Comparison of ENCODE assay signal across 16 mouse cellular contexts in the genomic region with DNA sequence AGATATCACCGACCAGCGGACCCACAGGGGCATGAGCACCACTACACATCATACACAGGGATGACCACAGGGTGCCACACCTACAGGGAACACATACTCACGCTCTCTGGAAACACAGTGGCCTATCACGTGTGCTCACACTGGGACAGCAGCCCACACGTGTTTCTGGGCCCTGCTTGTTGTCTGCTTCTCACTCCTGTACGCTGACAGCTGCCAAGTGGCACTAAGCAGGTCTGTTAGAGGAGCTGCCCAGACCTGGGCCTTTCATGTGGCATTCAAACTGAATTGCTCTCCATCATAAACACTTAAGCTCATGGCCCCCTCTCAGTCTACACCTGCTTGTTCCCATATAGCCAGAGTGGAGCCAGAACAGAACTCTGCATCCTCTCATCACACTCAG. TPM values are rescaled to one million over a fixed set of nuclear protein-coding genes. Genes with fewer than 3 reads are reported as not detected.
DNase-seq lines count a peak whose midpoint lies in the region; ATAC-seq and TF ChIP-seq lines count a peak whose summit lies in the region.
"Had no signal": no experiment of that assay in that cellular context is flagged by ENCODE, and none has a peak within 500 bp of the region (broad histone marks: within the 10 kb centered on the region; RNA-seq: fewer than 3 reads in every experiment).

No protein-coding gene starts in this region.

- H3K4me3 ChIP-seq in cerebellum, adult 2 months (replicated peaks; ENCODE audit: insufficient read depth, low read depth, low read length) = no peak overlapping the region
- no peak overlapping the region for H3K4me3 ChIP-seq in left cerebral cortex, adult 2 months
- no peak overlapping the region for H3K4me3 ChIP-seq in heart, embryonic 12.5 days
- no peak overlapping the region for H3K4me3 ChIP-seq in hindbrain, embryonic 16.5 days (ENCODE audit: low read length)
- H3K4me3 ChIP-seq: neural tube, embryonic 12.5 days had no signal

- no peak for TF ChIP-seq POLR2A in cerebellum, adult 2 months (IDR thresholded peaks at IDR 0.05; ENCODE audit: borderline replicate concordance, insufficient read depth, low read length)

- no peak for ATAC-seq in cerebellum, adult (ENCODE audit: insufficient number of reproducible peaks, low FRiP score, low TSS enrichment)
- peak; percentile 43; the same call in 1 of the 2 replicates for ATAC-seq in heart, embryonic 12.5 days (ENCODE audit: insufficient number of reproducible peaks, low FRiP score)
- ATAC-seq in hindbrain, embryonic 16.5 days = no peak

- H3K4me2 ChIP-seq in heart, embryonic 12.5 days = no peak overlapping the region
- H3K4me2 ChIP-seq in hindbrain, embryonic 16.5 days (ENCODE audit: low read length) = no peak overlapping the region
- H3K4me2 ChIP-seq: neural tube, embryonic 12.5 days had no signal

- no peaks in the 10 kb centered on the region for H3K9me3 ChIP-seq in heart, embryonic 12.5 days (replicated peaks)
- no peaks in the 10 kb centered on the region for H3K9me3 ChIP-seq in hindbrain, embryonic 16.5 days (ENCODE audit: control insufficient read depth, low read length)
- H3K9me3 ChIP-seq: neural tube, embryonic 12.5 days had no signal

- H3K9ac ChIP-seq in heart, embryonic 12.5 days = no peak overlapping the region
- H3K9ac ChIP-seq in hindbrain, embryonic 16.5 days (ENCODE audit: low read depth, low read length) = no peak overlapping the region
- H3K9ac ChIP-seq: neural tube, embryonic 12.5 days had no signal

- peak overlapping the region; percentile 18; the same call in 1 of the 2 replicates for H3K27ac ChIP-seq in cerebellum, adult 2 months (ENCODE audit: insufficient read depth, low read length)
- peak overlapping the region; percentile 1; the same call in 1 of the 2 replicates for H3K27ac ChIP-seq in left cerebral cortex, adult 2 months
- no peak overlapping the region for H3K27ac ChIP-seq in heart, embryonic 12.5 days (ENCODE audit: poor library complexity, severe bottlenecking)
- H3K27ac ChIP-seq in hindbrain, embryonic 16.5 days (ENCODE audit: low read depth, low read length) = peak overlapping the region; percentile 40; the same call in 1 of the 2 replicates
- H3K27ac ChIP-seq: macrophage; neural tube, embryonic 12.5 days had no signal

- intact Hi-C loops in left cerebral cortex, adult 2 months (cut with DNase I) = no loop called here
- intact Hi-C loops in left cerebral cortex, postnatal 4 days (cut with DNase I) = no loop called here

- 40% methylated on average over 6 of the region's 6 CpGs for WGBS in cerebellum, adult 2 months
- WGBS in heart, embryonic 12.5 days = 57% methylated on average over 6 of the region's 6 CpGs
- WGBS in hindbrain, embryonic 16.5 days = 80% methylated on average over 6 of the region's 6 CpGs

- TF ChIP-seq CTCF in cerebellum, adult 2 months (IDR thresholded peaks at IDR 0.05; ENCODE audit: borderline replicate concordance, insufficient read depth, low read depth, low read length) = no peak
- TF ChIP-seq CTCF in left cerebral cortex, adult 2 months (IDR thresholded peaks at IDR 0.05) = no peak

- no peaks in the 10 kb centered on the region for H3K27me3 ChIP-seq in cerebellum, adult 2 months (ENCODE audit: control insufficient read depth, insufficient read depth, low read length)
- peaks cover 51% of the 10 kb centered on the region for H3K27me3 ChIP-seq in heart, embryonic 12.5 days (replicated peaks)
- no peaks in the 10 kb centered on the region for H3K27me3 ChIP-seq in hindbrain, embryonic 16.5 days (replicated peaks; ENCODE audit: control insufficient read depth, insufficient read depth, low read length)
- H3K27me3 ChIP-seq: neural tube, embryonic 12.5 days had no signal

- DNase-seq in cerebellum, adult 2 months = no peak
- no peak for DNase-seq in left cerebral cortex, adult 2 months (ENCODE audit: extremely low spot score in 1 of 2, low spot score in 2 of 2)
- no peak for DNase-seq in left cerebral cortex, postnatal 4 days
- DNase-seq in thymus, postnatal 0 days (ENCODE audit: low spot score) = no peak
- no peak for DNase-seq in natural killer cell, adult 2 months (ENCODE audit: low spot score in 2 of 2)
- DNase-seq: adrenal gland, adult 8-10 months; kidney, adult 18-20 months; kidney, postnatal 36 days; lung, adult 18-20 months; thymus, postnatal 4 days had no signal

- peaks cover 5% of the 10 kb centered on the region; the same call in 1 of the 2 replicates for H3K4me1 ChIP-seq in cerebellum, adult 2 months (ENCODE audit: control insufficient read depth, insufficient read depth, low read length)
- peaks cover 36% of the 10 kb centered on the region for H3K4me1 ChIP-seq in heart, embryonic 12.5 days (replicated peaks)
- peaks cover 14% of the 10 kb centered on the region for H3K4me1 ChIP-seq in hindbrain, embryonic 16.5 days (ENCODE audit: control insufficient read depth, insufficient read depth, low read depth, low read length)

- peaks cover 19% of the 10 kb centered on the region for H3K36me3 ChIP-seq in heart, embryonic 12.5 days
- H3K36me3 ChIP-seq in hindbrain, embryonic 16.5 days (ENCODE audit: control insufficient read depth, insufficient read depth, low read length) = peaks cover 18% of the 10 kb centered on the region

RNA-seq across cellular contexts. Expression of gene Arl8a, which starts 9.7 kb away (rescaled TPM):
- 285 and 297 TPM in 2 replicates for polyA plus RNA-seq in cerebellum, adult 2 months (2012; rRNA removed)
- total RNA-seq in left cerebral cortex, adult 2 months (2021) = 100 to 1,000 TPM; 262 to 263 TPM
- 100 to 1,000 TPM; 508 to 512 TPM for total RNA-seq in left cerebral cortex, postnatal 4 days (2021)
- polyA plus RNA-seq in heart, embryonic 12.5 days (2016; fragmentation: Nextera tagmentation; extraction: Ambion mirVana) = 36.4 and 36.6 TPM in 2 replicates
- 329 and 392 TPM in 2 replicates for polyA plus RNA-seq in hindbrain, embryonic 16.5 days (2015; fragmentation: Nextera tagmentation; extraction: Ambion mirVana)
- 32.6 and 34.8 TPM in 2 replicates for polyA plus RNA-seq in thymus, postnatal 0 days (2015; fragmentation: Nextera tagmentation; extraction: Ambion mirVana)

RNA-seq across cellular contexts. Expression of gene Gpr37l1, which starts 11.2 kb away (rescaled TPM):
- 555 and 600 TPM in 2 replicates for polyA plus RNA-seq in cerebellum, adult 2 months (2012; rRNA removed)
- total RNA-seq in left cerebral cortex, adult 2 months (2021) = 100 to 1,000 TPM; 168 to 183 TPM
- total RNA-seq in left cerebral cortex, postnatal 4 days (2021) = 10 to 100 TPM; 15.8 to 18.8 TPM
- polyA plus RNA-seq in heart, embryonic 12.5 days (2016; fragmentation: Nextera tagmentation; extraction: Ambion mirVana) = not detected in 2 replicates
- 2.7 and 6.1 TPM in 2 replicates for polyA plus RNA-seq in hindbrain, embryonic 16.5 days (2015; fragmentation: Nextera tagmentation; extraction: Ambion mirVana)
- 0.09 and 0.13 TPM in 2 replicates for polyA plus RNA-seq in thymus, postnatal 0 days (2015; fragmentation: Nextera tagmentation; extraction: Ambion mirVana)
- total RNA-seq: granulocyte monocyte progenitor cell, adult 5-6 weeks had no signal
- polyA plus RNA-seq: macrophage had no signal

RNA-seq across cellular contexts. Expression of gene Ptpn7, which starts 23.8 kb away (rescaled TPM):
- polyA plus RNA-seq in cerebellum, adult 2 months (2012; rRNA removed) = 0.25 and 0.29 TPM in 2 replicates
- under 1 TPM; 0.09 to 0.37 TPM for total RNA-seq in left cerebral cortex, adult 2 months (2021)
- total RNA-seq in left cerebral cortex, postnatal 4 days (2021) = under 1 TPM; 0.10 to 0.24 TPM
- polyA plus RNA-seq in heart, embryonic 12.5 days (2016; fragmentation: Nextera tagmentation; extraction: Ambion mirVana) = 1.0 and 1.4 TPM in 2 replicates
- 0.24 and 0.30 TPM in 2 replicates for polyA plus RNA-seq in hindbrain, embryonic 16.5 days (2015; fragmentation: Nextera tagmentation; extraction: Ambion mirVana)
- polyA plus RNA-seq in thymus, postnatal 0 days (2015; fragmentation: Nextera tagmentation; extraction: Ambion mirVana) = 108 and 118 TPM in 2 replicates

RNA-seq across cellular contexts. Expression of gene Lgr6, which starts 51.2 kb away (rescaled TPM):
- 2.9 and 3.0 TPM in 2 replicates for polyA plus RNA-seq in cerebellum, adult 2 months (2012; rRNA removed)
- 1 to 10 TPM; 1.6 to 1.9 TPM for total RNA-seq in left cerebral cortex, adult 2 months (2021)
- total RNA-seq in left cerebral cortex, postnatal 4 days (2021) = 1 to 10 TPM; 1.6 to 2.3 TPM
- polyA plus RNA-seq in heart, embryonic 12.5 days (2016; fragmentation: Nextera tagmentation; extraction: Ambion mirVana) = 0.80 and 0.82 TPM in 2 replicates
- polyA plus RNA-seq in hindbrain, embryonic 16.5 days (2015; fragmentation: Nextera tagmentation; extraction: Ambion mirVana) = 1.4 and 1.7 TPM in 2 replicates
- polyA plus RNA-seq in thymus, postnatal 0 days (2015; fragmentation: Nextera tagmentation; extraction: Ambion mirVana) = 0.12 and 0.31 TPM in 2 replicates
- total RNA-seq: granulocyte monocyte progenitor cell, adult 5-6 weeks had no signal
- polyA plus RNA-seq: macrophage had no signal

Comparison
In these comparisons a context has a peak if more than half of its experiments do, and no peak if none do; other contexts are left out.
1. RNA of gene Gpr37l1, which starts 11.2 kb away (polyA plus RNA-seq): 555 to 600 TPM in cerebellum, adult 2 months; 2.7 to 6.1 TPM in hindbrain, embryonic 16.5 days, 0.09 to 0.13 TPM in thymus, postnatal 0 days and not detected in heart, embryonic 12.5 days; every median in the first group is over 10 times any median in the second.
2. RNA of gene Ptpn7, which starts 23.8 kb away (polyA plus RNA-seq): 108 to 118 TPM in thymus, postnatal 0 days; 1.0 to 1.4 TPM in heart, embryonic 12.5 days, 0.25 to 0.29 TPM in cerebellum, adult 2 months and 0.24 to 0.30 TPM in hindbrain, embryonic 16.5 days; every median in the first group is over 10 times any median in the second.